Mouse (Mus musculus): ENCODE results near the gene Gm47996. TPM values are rescaled to one million over a fixed set of nuclear protein-coding genes. Genes with fewer than 3 reads are reported as not detected.

The Gm47996 gene
- polyA plus RNA-seq, 1 experiment from 2014 or later, result 0.27 TPM

Other genes with a start within 250 kb of the Gm47996 start
- 9.9 and 11.0 TPM in 2 replicates for gene Hmcn1, start 216.7 kb upstream of the Gm47996 start, polyA plus RNA-seq (2014; fragmentation: Nextera tagmentation; extraction: Ambion mirVana)
- gene Gm47985, start 27.6 kb upstream of the Gm47996 start, polyA plus RNA-seq (2014; fragmentation: Nextera tagmentation; extraction: Ambion mirVana), result 1.7 and 1.9 TPM in 2 replicates
- 0.55 and 1.1 TPM in 2 replicates for gene Gm8947, start 17.8 kb upstream of the Gm47996 start, polyA plus RNA-seq (2014; fragmentation: Nextera tagmentation; extraction: Ambion mirVana)
- 0.36 and 0.52 TPM in 2 replicates for gene Gm47995, start 11.7 kb upstream of the Gm47996 start, polyA plus RNA-seq (2014; fragmentation: Nextera tagmentation; extraction: Ambion mirVana)
- gene 3110040M04Rik, start 6.0 kb upstream of the Gm47996 start, polyA plus RNA-seq (2014; fragmentation: Nextera tagmentation; extraction: Ambion mirVana), result 1.0 and 1.2 TPM in 2 replicates
- 231 and 259 TPM in 2 replicates for gene Ivns1abp, start 134.3 kb downstream of the Gm47996 start, polyA plus RNA-seq (2014; fragmentation: Nextera tagmentation; extraction: Ambion mirVana)
- 19.1 and 20.7 TPM in 2 replicates for gene Swt1, start 218.3 kb downstream of the Gm47996 start, polyA plus RNA-seq (2014; fragmentation: Nextera tagmentation; extraction: Ambion mirVana)
- gene Trmt1l, start 218.4 kb downstream of the Gm47996 start, polyA plus RNA-seq (2014; fragmentation: Nextera tagmentation; extraction: Ambion mirVana), result 44.5 and 48.7 TPM in 2 replicates